Mouse (Mus musculus): ENCODE measurements around the gene Aire.
A peak's percentile ranks its signal among the peaks of the same experiment; 100 is the strongest.
"Not testable (repeated sequence)": the region's sequence is repeated elsewhere in the genome, so short reads cannot be mapped to it uniquely, and the experiment has no call there.

Gene Aire

DNA sequence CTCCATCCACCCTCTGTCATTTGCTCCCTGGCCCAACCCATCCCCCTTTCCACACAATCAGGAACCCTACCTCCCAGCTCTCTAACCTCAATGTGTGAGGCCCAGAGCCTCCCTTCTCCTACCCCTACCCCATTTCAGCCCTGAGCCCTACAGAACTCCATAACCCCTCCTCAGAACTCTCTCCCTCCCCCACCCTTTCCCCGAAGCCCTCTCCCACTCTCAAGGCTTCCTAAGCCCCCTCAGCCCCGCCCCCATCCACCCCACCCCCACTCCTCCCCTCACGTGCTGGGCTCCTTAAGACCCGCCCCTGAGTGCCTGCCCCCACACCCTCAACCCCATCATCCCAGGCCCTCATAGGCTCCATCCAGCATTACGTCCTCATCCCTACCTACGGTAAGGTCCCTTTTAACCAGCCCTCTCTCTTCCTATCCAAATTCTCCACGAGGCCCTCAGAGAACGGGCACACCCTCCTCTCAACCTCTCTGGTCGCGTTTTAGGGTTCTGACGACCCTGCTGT is 6.2 kb upstream of the Aire start:
- DNase-seq (ENCODE audit: low spot score in 2 of 2) = no peak

DNA sequence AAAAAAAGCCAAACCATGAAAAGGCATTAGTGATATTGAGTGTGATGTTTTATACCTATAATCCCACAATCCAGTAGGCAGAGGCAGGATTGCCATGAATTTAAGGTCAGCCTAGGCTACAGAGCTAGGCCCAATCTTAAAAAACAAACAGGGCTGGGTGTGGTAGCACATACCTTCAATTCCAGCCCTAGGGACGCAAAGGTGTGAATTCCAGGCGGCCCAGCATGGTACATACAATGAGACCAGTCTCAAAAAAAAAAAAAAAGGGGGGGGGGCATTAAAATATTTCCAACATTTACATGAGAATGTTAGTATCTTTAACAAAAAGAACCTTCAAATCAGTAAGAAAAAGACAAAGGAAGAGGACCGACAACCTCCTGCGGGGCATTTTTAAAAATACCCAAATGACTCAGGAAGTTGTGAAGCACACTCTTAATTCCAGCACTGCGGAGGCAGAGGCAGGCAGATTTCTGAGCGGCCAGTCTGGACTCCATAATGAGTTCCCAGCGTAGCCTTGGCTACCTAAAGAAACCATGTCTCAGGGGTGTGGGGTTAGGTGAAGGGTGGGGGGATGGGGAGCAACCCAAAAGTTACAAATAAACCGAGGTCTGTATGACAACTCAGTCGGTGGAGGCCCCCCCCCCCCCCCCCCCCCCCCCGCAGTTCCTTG is 4.8 kb upstream of the Aire start:
- DNase-seq (ENCODE audit: low spot score in 2 of 2) = no peak

DNA sequence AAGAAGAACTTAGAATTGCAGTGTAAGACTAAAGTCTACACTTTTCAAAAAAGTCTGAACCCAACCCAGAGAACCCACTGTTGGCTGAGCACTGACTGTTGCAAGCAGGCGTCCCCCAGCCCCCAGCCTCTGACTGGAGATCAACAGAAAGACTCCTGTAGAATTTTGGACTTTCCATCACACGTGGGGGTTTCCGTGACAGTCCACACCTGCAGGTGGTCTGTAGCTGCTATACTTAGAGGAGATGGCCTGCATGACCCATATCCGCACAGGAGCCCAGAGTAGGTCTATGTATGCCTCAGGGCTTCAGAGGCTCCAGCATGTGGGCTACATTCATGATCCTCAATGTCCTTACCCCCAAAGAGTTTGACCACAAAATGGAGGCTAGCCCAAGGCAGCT is 3.0 kb upstream of the Aire start:
- no peak for DNase-seq (ENCODE audit: low spot score in 2 of 2)

DNA sequence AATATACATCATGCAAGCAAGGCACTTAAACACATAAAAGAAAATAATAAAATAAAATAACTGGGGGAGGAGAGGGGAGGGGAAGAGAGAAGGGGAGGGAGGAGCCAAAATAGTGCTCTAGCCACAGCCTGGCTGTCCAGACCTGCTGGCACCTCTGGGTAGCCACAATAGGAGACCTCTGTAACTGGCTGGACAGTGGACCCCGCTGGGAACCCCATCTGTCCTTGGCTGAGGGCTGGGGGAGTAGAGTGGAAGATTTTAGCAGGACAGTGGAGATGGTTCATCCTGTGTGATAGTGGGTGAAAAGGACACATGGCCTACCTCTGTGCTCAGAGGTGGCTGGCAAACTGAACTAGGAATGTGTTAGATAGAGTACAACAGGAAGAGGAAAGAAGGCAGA is 1.1 kb upstream of the Aire start:
- DNase-seq (ENCODE audit: low spot score in 2 of 2) = no peak

DNA sequence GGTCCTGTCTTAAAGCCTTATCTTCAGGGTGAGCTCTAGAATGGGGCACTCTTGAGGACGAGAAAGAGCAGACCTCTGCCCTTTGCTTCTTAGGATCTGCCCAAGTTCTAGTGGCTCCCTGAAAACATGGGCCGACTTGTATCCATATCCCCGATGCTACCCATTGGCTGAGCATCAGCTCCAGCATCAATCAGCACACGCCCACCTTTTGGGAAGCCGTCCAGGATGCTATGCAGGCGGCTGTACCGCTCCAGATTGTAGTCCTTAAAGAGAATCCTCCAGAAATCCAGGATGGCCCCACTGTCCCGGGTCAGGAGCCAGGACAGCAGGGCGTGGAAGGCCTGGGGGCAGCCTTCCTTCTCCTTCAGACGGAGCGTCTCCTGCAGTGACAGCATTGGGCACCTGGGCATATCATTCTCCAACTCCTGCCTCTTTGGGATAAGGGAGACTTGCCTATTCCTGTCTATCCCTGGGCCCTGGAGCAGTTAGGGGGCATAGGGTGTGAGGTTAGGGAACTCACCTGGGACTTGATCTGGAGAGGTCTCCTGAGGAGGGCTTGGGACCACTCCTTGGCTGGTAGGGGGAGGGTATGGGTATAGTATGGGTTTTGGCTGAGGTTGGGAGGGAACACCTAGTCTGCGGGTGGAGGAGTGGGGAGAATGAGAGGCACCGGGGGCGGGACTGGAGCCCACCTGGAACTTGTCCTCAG is 559 bp downstream of the Aire start:
- no peak for DNase-seq (ENCODE audit: low spot score in 2 of 2)

DNA sequence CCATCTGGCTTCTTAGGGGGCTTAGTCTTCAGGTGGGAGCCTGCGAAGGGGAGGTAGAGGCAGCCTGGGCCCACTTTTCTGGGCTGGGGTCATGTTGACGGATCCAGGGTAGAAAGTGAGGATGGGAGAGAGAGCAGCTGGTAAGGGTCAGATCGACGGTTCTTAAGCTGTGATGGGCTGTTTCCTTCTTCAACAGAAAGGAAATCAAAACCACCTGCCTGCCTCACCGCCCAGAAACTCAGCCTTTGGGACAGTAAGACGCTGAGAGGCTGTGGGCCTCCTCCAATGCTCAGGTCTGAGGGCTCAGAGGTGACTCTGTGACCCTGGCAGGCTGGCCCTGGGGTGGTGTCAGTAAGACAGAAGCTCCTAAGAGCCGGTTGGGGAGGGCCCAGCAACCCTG is 1.3 kb downstream of the Aire start:
- DNase-seq (ENCODE audit: low spot score in 2 of 2) = no peak

DNA sequence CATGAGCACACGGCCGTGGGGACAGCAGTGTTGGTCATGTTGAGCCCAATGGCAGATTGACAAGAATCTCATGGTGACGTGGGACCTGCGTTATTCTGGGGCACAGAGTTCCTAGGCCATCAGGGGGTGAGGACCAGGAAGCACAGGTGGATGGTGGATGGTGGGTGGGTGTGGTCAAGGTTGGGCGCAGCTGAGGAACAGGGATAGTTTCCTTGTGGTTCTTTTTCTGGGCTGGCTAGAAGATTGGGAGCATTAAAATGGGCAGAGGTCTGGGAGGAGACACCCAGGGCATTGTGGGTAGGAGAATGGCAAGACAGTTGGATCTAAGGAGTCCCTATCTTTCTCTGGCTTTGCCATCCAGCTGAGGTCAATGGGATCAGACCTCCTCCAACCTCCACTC is 1.8 kb downstream of the Aire start, which contains the start of gene Dnmt3l:
Dnmt3l (plus strand) TSS at position 301 of the 400 bp plus-strand sequence.
- DNase-seq (ENCODE audit: low spot score in 2 of 2) = no peak

DNA sequence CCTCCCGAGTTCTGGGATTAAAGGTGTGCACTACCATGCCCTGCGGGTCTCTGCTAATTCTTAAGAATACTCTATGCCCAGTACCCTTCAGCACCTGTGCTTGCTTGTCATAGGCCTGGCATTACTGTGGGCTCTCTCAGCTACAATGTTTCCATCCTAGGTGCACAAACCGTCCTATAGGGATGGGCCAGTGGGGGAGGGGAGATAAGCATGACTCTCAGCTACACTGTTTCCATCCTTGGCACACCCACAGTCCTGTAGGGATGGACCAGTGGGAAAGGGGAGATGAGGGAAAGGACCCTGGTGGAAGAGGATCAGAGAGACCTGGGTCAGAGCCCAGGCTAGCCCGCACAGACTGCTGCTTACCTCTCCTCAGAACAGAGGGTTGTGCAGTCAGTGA is 6.3 kb downstream of the Aire start:
- DNase-seq (ENCODE audit: low spot score in 2 of 2) = no peak

DNA sequence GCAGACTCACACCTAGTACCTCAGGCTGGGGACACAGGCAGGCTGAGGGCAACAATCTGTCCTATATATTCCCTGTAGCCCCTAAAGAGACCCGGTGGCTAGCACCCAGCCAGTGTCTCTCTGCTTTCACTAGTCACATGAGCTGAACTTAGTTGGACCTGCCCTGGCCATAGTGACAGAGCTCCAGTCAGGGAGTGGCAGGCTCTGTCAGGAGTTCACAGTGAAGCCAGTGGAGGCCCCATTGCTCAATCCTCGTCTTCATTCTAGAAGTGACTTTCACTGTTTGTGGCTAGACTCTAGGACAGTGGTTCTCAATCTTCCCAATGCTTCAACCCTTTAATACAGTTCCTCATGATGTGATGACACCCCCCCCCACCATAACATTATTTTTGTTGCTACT is 11.4 kb downstream of the Aire start:
- no peak for DNase-seq (ENCODE audit: low spot score in 2 of 2)

DNA sequence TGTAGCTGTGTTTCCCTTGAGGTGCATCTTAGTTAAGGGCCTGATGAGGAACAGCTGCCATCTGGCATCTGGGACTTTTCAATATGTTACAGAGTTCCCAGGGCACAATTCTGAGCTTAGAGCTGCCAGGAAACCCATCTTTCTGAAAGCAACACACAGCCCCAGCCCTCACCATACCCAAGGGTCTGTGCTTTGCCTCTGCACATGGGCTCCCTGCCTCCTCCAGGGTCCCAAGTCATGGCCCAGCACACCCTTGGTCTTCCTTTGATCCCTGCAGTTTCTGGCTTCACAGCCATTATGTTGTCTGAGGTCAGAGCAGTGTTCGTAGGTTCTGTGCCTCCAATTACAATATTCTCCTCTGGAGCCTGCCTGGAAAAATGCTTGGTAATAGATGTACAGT is 14.3 kb downstream of the Aire start:
- DNase-seq (ENCODE audit: low spot score in 2 of 2) = no peak

DNA sequence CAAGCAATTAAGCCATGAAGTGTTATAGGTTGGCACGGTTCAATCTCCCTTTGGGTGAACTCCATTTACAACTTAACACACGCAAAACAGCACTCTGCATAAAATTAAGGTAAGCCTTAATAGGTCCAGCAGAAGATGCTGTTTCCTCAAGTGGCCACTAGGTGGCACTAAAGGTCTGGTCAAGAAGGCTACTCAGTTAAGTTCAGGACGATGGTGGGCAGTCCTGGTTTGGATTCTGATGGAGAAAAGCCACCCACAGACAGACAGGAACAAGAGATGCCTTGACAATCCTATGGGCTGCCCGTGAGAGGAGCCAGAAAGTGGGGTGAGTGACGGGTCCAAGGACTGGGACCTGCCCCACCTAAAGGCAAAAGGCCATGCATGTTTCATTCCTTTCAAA is 15.3 kb downstream of the Aire start:
- peak in 1 of 2 experiments; percentile 65 for DNase-seq (ENCODE audit: low spot score in 2 of 2)

DNA sequence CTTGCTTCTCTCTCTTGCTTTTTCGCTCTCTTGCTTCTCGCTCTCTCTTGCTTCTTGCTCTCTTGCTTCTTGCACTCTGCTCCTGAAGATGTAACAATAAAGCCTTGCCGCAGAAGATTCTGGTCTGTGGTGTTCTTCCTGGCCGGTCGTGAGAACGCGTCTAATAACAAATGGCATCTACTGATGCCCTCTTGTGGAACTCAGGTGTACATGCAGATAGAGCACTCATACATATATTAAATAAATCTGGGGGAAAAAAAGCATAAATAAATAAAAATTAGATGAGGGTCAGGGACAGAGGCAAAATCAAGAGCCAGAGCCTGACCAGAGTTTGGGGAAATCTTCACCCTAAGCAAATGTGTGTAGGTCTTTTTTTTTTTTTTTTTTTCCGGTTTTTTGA is 18.0 kb downstream of the Aire start:
- DNase-seq (ENCODE audit: low spot score in 2 of 2) = not testable (repeated sequence)

DNA sequence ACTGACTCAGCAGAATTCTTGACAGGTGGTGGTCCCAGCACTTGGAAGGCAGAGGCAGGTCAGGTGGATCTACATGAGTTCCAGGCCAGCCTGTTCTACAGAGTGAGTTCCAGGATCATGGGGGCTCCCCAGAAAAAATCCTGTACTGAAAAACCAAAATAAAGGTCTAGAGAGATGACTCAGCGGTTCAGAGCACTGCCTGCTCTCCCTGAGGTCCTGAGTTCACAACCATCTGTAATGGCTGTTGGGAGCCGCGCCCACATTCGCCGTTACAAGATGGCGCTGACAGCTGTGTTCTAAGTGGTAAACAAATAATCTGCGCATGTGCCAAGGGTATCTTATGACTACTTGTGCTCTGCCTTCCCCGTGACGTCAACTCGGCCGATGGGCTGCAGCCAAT is 23.4 kb downstream of the Aire start:
- not testable (repeated sequence) for DNase-seq (ENCODE audit: low spot score in 2 of 2)

DNA sequence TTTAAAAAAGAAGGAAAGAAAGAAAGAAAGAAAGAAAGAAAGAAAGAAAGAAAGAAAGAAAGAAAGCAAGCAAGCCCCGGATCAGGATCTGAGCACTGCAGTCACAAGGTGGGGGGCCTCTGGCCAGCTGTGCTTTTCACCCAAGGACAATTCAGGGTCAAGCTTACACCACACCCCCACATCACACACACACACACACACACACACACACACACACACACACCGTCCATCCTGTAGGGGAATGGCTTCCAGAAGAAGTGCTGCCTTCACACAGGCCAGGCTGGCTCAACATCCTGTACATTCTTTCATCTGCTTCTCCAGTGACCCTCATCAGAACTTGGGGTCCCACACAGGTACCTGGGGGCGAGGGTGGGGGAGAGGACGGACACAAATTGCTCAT is 24.1 kb downstream of the Aire start:
- no peak for DNase-seq (ENCODE audit: low spot score in 2 of 2)

DNA sequence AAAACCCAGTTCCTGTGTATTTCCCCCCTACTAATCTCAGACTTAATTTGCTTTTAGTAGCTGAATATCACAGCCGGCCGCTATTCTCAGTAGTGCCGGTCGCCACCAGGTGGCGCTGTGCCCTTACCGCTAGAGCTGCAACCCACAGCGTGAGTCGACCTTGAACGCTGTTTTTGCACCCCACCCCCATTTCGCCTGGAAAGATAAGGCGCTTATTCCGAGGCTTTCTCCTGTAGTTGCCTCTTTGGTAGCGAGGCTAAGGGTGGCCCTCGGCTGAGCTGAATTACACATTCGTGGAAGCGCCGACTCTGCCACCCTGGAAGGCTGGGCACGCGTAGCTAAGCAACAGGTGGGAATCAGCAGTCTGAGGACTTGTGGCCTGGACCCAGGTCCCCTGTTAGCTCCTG is 24.6 kb downstream of the Aire start:
- peak in 1 of 2 experiments; percentile 72 for DNase-seq (ENCODE audit: low spot score in 2 of 2)

DNA sequence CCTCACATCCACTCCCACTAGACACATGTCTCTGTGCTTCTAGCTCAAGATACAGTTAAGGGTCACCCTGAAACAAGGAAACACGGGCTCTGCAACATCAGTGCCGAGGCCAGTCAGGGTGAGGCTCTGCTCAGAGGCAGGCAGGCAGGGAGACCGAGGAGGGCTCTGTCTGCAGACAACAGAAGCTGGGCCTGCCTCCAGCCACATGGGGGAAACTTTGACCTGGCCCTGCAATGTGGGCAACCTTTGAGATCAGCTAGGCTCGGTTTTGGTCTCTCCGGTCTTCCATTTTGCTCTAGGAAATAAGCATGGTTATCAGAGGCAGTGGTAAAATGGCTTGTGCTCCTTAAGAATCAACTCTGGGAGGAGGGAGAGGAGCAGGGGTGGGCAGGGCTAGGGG is 27.0 kb downstream of the Aire start:
- DNase-seq (ENCODE audit: low spot score in 2 of 2) = no peak

DNA sequence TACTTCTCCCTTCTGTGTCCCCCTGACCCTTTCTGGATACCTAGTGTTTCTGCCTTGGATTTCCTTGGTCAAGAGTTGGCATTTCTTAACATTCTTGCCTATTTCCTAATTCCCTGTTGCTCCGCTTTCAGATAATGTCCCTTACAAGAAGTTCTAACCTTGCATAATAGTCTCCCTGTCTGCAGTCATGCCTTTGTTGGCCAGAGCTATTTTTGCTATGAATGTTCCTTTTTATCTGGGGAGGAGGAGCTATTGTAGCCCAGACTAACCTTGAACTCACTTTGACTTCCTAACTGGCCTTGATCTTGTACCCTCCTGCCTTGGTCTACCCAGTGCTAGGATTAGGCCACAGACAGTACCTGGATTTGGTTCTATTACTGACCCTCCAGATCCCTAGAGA is 27.9 kb downstream of the Aire start:
- DNase-seq (ENCODE audit: low spot score in 2 of 2) = peak in 1 of 2 experiments; percentile 60

DNA sequence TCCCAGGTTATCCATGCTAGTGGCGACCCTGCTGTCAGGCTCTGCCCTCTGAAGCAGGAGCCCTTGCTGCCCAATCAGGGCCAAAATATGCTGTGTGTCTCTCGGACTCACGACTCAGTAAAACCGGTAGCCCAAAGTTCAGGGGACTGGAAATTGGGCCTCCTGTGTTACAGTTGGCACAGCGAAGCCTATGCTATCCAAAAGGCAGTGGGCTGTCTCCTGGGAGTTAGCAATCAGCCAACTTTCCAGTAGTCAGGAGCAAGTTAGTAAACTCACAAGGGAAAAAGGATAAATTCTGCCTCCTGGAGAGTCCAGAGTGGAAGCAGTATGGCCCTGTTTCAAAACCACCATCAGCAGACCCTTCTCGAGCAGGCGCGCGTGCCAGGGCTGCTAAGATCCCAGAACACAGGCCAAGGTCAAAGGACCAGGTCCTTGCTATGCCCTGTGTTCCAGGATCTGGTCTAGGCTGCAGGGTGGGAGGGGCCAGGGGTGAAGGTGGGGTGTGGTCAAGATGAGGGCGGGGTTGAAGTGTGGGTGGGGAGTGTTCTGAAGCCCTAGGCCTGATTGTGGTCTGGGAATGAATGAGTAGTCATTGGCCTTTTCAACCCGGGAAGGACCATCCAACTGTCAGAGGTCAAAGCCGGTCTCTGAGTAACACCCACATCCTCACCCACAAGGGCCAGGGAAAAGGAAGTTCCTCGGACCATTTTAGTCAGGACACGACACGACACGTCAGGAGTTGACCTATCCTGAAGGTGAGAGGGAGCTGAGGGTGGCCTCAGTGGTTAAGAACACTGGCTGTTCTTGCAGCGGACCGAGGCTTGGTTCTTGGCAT is 30.5 kb downstream of the Aire start:
- DNase-seq (ENCODE audit: low spot score in 2 of 2) = no peak

DNA sequence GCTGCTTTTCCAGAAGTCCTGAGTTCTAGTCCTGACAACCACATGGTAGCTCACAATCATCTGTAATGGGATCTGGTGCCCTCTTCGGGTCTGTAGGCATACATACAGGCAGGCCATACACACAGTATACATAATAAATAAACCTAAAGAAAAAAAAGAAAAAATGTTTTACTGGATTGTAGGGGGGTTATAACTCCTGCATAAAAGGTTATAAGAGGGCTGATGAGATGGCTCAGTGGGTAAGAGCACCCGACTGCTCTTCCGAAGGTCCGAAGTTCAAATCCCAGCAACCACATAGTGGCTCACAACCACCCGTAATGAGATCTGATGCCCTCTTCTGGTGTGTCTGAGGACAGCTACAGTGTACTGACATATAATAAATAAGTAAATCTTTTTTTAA is 32.3 kb downstream of the Aire start:
- DNase-seq (ENCODE audit: low spot score in 2 of 2) = not testable (repeated sequence)

DNA sequence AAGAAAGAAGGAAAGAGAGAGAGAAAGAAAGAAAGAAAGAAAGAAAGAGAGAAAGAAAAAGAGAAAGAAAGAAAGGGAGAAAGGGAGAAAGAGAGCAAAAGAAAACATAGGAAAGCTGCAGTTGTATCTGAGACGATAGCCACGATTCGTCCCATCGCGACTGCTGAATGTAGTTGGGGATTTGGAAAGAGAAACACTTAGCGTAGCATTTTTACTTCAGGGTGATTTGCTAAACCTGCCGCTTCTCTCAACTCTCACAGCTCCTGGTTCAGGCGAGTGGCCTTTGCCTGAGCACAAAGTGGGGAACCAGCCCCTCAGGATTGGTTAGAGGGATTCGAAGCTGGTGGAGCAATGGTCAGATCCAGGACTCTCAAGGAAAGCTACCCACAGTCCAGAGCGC is 33.1 kb downstream of the Aire start:
- DNase-seq (ENCODE audit: low spot score in 2 of 2) = no peak

DNA sequence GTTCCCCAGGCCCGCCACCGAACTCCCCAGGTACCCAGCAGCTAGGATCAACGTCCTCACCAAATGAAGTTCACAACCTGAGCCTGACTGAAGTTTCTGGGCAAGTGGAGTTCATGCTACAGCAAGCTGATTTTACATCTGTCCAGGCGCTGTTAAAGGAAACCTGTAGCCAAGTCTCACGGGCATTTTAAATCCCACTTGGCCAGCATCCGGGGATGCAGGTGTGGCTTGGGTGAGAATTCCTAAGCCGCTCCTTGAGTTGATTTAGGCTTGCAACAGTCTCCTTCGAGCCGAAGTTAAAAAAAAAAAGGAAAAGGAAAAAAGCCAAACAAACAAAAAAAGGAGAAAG is 33.5 kb downstream of the Aire start, which contains the start of gene Pfkl:
Pfkl (minus strand) TSS at position 139 of the 349 bp plus-strand sequence.
- no peak for DNase-seq (ENCODE audit: low spot score in 2 of 2)

DNA sequence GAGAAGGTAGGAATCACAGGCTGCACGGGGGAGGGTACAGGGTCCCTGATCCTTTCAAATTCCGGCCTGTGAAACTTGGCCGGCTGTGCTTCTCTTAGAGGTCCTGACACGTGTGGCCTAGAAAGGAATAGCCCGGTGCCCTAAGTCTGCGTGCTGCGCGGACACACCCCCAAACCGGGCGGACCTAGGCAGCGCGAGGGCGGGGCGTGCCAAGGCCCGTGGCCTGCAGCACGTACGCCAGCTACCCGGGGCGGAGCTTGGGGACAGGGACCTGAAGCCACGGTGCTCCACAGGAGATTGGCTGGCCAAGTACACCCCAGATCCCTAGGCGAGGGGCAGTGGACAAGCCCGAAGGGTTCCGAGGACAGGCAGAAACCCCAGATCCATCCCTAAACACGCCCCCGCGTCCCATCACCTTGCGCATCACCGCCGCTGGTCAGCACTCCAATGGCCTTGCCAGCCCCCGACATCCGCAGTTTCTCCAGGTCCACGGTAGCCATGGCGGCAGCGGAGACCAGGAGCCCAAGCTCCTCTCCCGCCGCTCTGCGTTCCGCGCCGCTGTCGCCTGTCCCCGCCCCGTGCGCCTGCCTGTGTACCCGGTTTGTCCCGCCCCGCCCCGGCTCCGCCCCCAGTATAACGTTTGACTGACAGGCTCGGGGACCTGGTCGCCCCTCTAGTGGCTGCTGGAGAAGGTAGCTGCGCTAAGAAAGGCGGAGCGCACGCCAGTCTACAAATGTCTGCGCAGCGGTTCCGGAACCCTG is 34.0 kb downstream of the Aire start:
- peak; percentile 93 to 96 for DNase-seq (ENCODE audit: low spot score in 2 of 2)
